Mouse (Mus musculus) hindbrain, postnatal 0 days (tissue): ENCODE results near the gene Klhl36. TPM values are rescaled to one million over a fixed set of nuclear protein-coding genes. Genes with fewer than 3 reads are reported as not detected.
"Not testable (repeated sequence)": the region's sequence is repeated elsewhere in the genome, so short reads cannot be mapped to it uniquely, and the experiment has no call there.

Source experiments
- ATAC-seq: fragments of 200-750 bp; cut with Nextera tagmentation; 2 replicates; pipeline ENCODE4 v1.8.0; 2017; ENCODE audit warnings: mild to moderate bottlenecking, moderate TSS enrichment, moderate library complexity
- DNase-seq: peaks from one replicate; pipeline ENCODE4 v3.0.0-alpha.2; 2015; ENCODE audit warnings: low spot score
- H3K27ac ChIP-seq: fragments of 300-500 bp; sonication (generic); 2 replicates; pipeline ENCODE4 v1.5.1; 2014; ENCODE audit warnings: mild to moderate bottlenecking
- H3K27me3 ChIP-seq: fragments of 300-500 bp; sonication (generic); 2 replicates; pipeline ENCODE4 v1.6.1; 2014; ENCODE audit warnings: low read length, mixed read lengths; ENCODE audit not compliant: insufficient read depth
- H3K36me3 ChIP-seq: fragments of 300-500 bp; sonication (generic); 2 replicates; pipeline ENCODE4 v1.6.1; 2014; ENCODE audit warnings: low read length, mixed read lengths; ENCODE audit not compliant: insufficient read depth
- H3K4me1 ChIP-seq: fragments of 300-500 bp; sonication (generic); 2 replicates; pipeline ENCODE4 v1.6.1; 2014; ENCODE audit warnings: antibody characterized with exemption, low read length, mixed read lengths; ENCODE audit not compliant: insufficient read depth
- H3K4me2 ChIP-seq: fragments of 300-500 bp; sonication (generic); 2 replicates; pipeline ENCODE4 v1.6.1; 2014; ENCODE audit warnings: low read depth, mild to moderate bottlenecking, low read length, moderate library complexity, mixed read lengths
- H3K4me3 ChIP-seq: fragments of 300-500 bp; sonication (generic); 2 replicates; pipeline ENCODE4 v1.5.1; 2014; ENCODE audit warnings: low read length
- H3K9ac ChIP-seq: fragments of 300-500 bp; sonication (generic); replicated peaks from 2 replicates; pipeline ENCODE4 v1.6.1; 2014; ENCODE audit warnings: mild to moderate bottlenecking, low read length, moderate library complexity, mixed read lengths
- H3K9me3 ChIP-seq: fragments of 300-500 bp; sonication (generic); 2 replicates; pipeline ENCODE4 v1.6.1; 2016; ENCODE audit warnings: low read length, mixed read lengths
- CTCF ChIP-seq: IDR thresholded peaks from 2 replicates; pipeline ENCODE4 v1.5.1; 2016; ENCODE audit warnings: antibody characterized with exemption, control low read depth, low read depth
- WGBS: fragments of 180-500 bp; shearing (Covaris S2); extraction: QIAGEN DNeasy Blood & Tissue Kit; methylation state at CpG from one replicate; pipeline ENCODE4 v1.1.7; 2014; 5-methylcytosine and 5-hydroxymethylcytosine counted together
- polyA plus RNA-seq: library from polyadenylated mRNA; unstranded; fragments of >200 nt; fragmentation: Nextera tagmentation; extraction: Ambion mirVana; gene quantifications from 2 replicates; pipeline ENCODE4 v1.2.1, GENCODE M21; 2015
- total RNA-seq: library from RNA; depleted of rRNA; stranded (reverse); fragments of >200 nt; gene quantifications from 2 replicates; pipeline ENCODE4 v1.2.3, GENCODE M21; 2014

Klhl36 gene
- total and polyA plus RNA-seq, 2 experiments from 2014 or later = 22.0 to 37.3 TPM

DNA sequence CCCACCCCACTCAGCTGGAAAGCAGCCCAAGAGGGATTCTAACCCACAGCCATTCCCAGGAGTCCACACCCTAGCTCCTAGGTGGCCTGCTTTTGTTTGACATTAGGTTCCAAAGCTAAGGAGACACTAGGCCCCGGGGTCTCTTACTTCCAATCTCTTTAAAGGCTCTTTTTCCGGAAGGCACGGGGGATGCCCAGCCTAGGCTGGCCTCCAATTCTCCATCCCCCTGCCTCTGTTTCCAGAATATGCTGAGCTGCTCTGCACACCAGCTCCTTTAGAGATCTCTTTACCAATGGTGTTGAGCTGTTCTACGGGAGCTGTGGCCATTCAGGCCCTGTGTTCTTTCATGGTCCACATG, 23.1 kb upstream of the Klhl36 start:
- peak overlapping the region; percentile 81 for H3K4me3 ChIP-seq
- H3K27me3 ChIP-seq = no peaks in the 10 kb centered on the region
- peaks cover 37% of the 10 kb centered on the region for H3K4me1 ChIP-seq
- peak overlapping the region; percentile 74 for H3K9ac ChIP-seq
- no peaks in the 10 kb centered on the region for H3K36me3 ChIP-seq
- peak overlapping the region; percentile 87 for H3K4me2 ChIP-seq
- no peak for ATAC-seq
- H3K27ac ChIP-seq = peak overlapping the region; percentile 85; the same call in 1 of the 2 replicates
- H3K9me3 ChIP-seq = no peaks in the 10 kb centered on the region
- no peak for TF ChIP-seq CTCF
- WGBS = 42% methylated on average over 4 of the region's 4 CpGs
- no peak for DNase-seq

DNA sequence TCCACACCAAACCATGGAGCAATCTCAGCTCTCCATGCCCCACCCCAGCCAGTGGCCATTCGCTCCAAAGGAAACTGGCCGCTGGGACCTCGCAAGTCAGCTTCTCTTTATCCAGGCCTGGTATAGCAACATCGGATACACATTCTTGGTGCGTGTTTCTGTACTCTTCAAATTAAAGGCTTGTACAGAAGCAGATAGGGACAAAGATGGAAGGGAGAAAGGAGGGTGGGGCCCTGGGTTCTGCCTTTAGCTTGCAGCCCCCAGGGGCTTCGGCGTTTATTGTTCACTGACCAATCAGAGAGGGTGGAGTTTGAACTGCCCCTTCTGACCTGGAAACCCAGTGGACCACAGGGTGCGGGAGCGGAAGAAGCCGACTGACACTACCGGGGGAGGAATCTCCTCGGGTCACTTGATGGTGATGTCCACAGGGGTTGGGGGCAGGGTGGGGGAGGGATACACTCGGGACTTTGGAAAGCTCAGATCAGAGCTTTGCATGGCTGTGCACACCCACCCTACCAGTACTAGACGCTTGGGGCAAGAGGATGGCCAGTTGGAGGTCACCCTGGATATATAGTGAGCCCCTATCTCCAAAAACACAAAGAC, 22.5 kb upstream of the Klhl36 start:
- H3K4me3 ChIP-seq = peak overlapping the region; percentile 81
- peak overlapping the region; percentile 87 for H3K4me2 ChIP-seq
- no peak for TF ChIP-seq CTCF
- DNase-seq = peak; percentile 31
- H3K9me3 ChIP-seq = no peaks in the 10 kb centered on the region
- no peak for ATAC-seq
- peaks cover 37% of the 10 kb centered on the region for H3K4me1 ChIP-seq
- H3K9ac ChIP-seq = peak overlapping the region; percentile 74
- no peaks in the 10 kb centered on the region for H3K36me3 ChIP-seq
- H3K27ac ChIP-seq = peak overlapping the region; percentile 85
- WGBS = 7% methylated on average over 14 of the region's 14 CpGs
- H3K27me3 ChIP-seq = no peaks in the 10 kb centered on the region

DNA sequence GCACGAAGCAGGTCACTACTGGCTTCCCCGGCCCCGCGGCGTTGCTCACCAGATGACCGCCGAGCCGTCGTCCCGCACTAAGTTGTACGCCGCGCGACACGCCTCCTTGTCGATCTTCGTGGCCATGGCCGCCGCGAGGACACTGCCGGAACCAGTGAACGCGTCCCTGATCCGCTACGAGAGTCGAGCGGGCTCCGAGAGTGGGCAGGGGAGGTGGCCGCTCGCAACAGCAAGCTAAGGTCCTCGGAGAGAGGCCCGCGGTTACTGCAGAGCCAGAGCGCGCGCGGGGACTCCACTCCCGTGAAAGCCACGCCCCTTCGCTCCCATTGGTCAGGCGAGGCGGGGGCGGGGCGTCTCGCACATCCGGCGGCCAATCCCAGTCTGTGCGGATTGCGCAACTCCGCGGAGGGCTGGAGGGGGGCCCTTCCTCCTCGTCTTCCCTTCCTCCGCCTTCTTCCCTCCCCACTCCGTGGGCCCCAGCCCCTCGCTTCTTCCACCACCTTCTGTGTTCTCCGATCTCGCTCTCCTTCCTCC, 21.7 kb upstream of the Klhl36 start, which contains the start of gene Cotl1:
Cotl1 (minus strand) TSS at position 270 of the 534 bp plus-strand sequence.
- no peak for TF ChIP-seq CTCF
- H3K36me3 ChIP-seq = no peaks in the 10 kb centered on the region
- H3K9me3 ChIP-seq = no peaks in the 10 kb centered on the region
- H3K27me3 ChIP-seq = no peaks in the 10 kb centered on the region
- peak within 1 kb of the TSS; percentile 74 for H3K9ac ChIP-seq
- H3K4me3 ChIP-seq = peak within 1 kb of the TSS; percentile 81
- peaks cover 37% of the 10 kb centered on the region for H3K4me1 ChIP-seq
- WGBS = under 1% methylated on average over 55 of the region's 57 CpGs
- ATAC-seq = peak; percentile 96
- peak within 1 kb of the TSS; percentile 87 for H3K4me2 ChIP-seq
- peak within 1 kb of the TSS; percentile 85 for H3K27ac ChIP-seq
- DNase-seq = peak; percentile 99

DNA sequence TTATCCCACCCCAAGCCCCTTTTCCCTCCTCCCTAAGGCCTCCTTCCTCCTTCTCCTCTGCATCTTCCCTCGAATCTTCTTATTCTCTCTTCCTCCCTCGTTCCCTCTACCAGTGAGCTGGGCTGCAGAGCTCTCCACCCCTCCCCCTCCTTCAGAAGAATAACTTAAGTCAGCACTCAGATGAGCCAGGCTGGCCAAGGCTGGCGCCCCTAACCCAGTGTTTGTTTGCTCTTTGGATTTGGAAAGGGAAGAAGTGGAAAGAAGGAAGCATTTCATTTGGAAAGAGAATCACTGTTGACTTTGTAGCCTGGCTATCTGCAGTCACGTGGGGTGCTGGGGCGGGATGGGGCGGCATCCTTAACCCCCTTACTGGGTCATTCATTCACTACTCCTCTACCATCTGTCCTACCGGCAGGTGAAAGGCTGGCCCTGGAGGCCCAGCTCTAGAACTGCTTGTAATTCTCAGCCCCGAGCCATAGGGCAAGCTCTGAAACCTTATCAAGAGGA, 21.1 kb upstream of the Klhl36 start:
- H3K4me2 ChIP-seq = peak overlapping the region; percentile 87
- H3K4me3 ChIP-seq = peak overlapping the region; percentile 81
- peak overlapping the region; percentile 85 for H3K27ac ChIP-seq
- no peaks in the 10 kb centered on the region for H3K9me3 ChIP-seq
- DNase-seq (no peak), ATAC-seq (peak; percentile 25)
- no peak for TF ChIP-seq CTCF
- no peaks in the 10 kb centered on the region for H3K27me3 ChIP-seq
- H3K36me3 ChIP-seq = no peaks in the 10 kb centered on the region
- H3K4me1 ChIP-seq = peaks cover 37% of the 10 kb centered on the region
- peak overlapping the region; percentile 74 for H3K9ac ChIP-seq
- WGBS = 9% methylated on average over 8 of the region's 8 CpGs

DNA sequence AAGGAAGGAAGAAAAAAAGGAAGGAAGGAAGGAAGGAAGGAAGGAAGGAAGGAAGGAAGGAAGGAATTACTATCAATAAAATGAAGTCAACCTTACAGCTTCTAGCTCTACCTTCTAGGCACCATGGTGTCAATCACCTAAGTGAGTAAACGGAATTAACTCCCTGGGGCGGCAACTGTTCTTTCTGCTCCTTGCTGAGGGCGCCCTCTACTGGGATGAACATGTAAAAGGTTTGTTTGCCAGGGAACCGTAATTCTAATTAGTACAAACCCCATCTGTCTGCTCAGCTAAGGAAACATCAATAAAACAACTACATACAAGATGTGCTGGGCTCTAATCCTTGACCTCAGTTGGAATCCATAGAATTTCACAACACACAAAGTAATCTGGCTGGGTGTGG, 18.6 kb upstream of the Klhl36 start:
- 2% methylated on average over 4 of the region's 4 CpGs for whole genome bisulfite sequencing
- ATAC-seq (no peak), DNase-seq (peak; percentile 89)
- Histone ChIP-seq H3K36me3 (no peaks in the 10 kb centered on the region), H3K27ac (no peak overlapping the region), H3K4me1 (peaks cover 17% of the 10 kb centered on the region), H3K4me2 (no peak overlapping the region), H3K4me3 (no peak overlapping the region), H3K27me3 (no peaks in the 10 kb centered on the region), H3K9me3 (no peaks in the 10 kb centered on the region), H3K9ac (no peak overlapping the region)
- peak; percentile 88 for TF ChIP-seq CTCF

DNA sequence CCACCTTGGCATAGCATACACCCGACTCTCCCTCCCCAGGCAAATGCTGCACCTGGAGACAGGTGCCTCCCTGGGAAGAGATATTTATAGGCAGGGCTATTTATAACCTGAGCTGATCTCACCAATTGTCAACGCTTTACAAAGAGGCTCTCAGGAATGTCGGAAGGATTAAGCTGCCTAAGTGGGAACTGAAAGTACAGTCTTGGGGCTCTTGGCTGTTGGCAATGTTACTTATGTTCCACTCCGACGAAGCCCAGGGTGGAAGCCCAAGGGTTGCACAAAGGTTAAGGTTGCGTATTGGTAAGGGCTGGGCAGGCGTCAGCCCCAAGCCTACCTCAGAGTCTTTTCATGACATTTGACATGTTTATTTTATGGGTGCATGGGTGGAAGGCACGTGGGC, 17.5 kb upstream of the Klhl36 start:
- no peaks in the 10 kb centered on the region for H3K36me3 ChIP-seq
- H3K9ac ChIP-seq = no peak overlapping the region
- no peaks in the 10 kb centered on the region for H3K27me3 ChIP-seq
- H3K4me1 ChIP-seq = peaks cover 7% of the 10 kb centered on the region
- no peaks in the 10 kb centered on the region for H3K9me3 ChIP-seq
- 42% methylated on average over 8 of the region's 8 CpGs for WGBS
- DNase-seq (no peak), ATAC-seq (no peak)
- H3K4me3 ChIP-seq = no peak overlapping the region
- no peak overlapping the region for H3K4me2 ChIP-seq
- no peak for TF ChIP-seq CTCF
- no peak overlapping the region for H3K27ac ChIP-seq

DNA sequence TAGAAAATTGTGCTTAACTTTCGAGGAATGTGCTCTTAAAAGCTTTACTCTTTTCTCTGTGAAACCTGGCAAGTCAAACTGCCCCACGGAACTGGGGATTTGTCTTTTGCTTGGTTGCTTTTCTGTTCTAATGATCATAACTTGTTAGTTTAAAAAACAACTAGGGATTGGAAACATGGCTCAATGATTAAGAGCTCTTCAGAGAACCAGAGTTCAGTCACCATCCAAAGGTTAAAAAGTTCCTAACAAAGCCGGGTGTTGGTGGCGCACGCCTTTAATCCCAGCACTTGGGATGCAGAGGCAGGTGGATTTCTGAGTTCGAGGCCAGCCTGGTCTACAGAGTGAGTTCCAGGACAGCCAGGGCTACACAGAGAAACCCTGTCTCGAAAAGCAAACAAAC, 16.3 kb upstream of the Klhl36 start:
- not testable (repeated sequence) for H3K4me3 ChIP-seq, H3K27me3 ChIP-seq, H3K9me3 ChIP-seq, H3K9ac ChIP-seq, H3K4me2 ChIP-seq, H3K4me1 ChIP-seq, DNase-seq, H3K36me3 ChIP-seq, H3K27ac ChIP-seq, ATAC-seq
- 86% methylated on average over 7 of the region's 7 CpGs for WGBS
